Mouse (Mus musculus): ENCODE data around the gene Fmod.

- peak; percentile 48 for TF ChIP-seq CTCF (IDR thresholded peaks at IDR 0.05; ENCODE audit: low read depth, low read length)
- no peak for TF ChIP-seq GATA1 (IDR thresholded peaks at IDR 0.05; ENCODE audit: borderline replicate concordance, low read length)
Observed at GRCm38 (mm10) chr1:134036492-134036891, 562 bp upstream of the Fmod start.
